Mouse (Mus musculus): ENCODE results near the gene Lif.

Lif gene

GRCm38 (mm10) chr11:4256846-4257607 lies at the start of gene Lif:
Lif (plus strand) TSS chr11:4257557.
- DNase-seq = no peak

GRCm38 (mm10) chr11:4207655-4208054 lies 49.7 kb upstream of the Lif start:
- DNase-seq = no peak

DNA sequence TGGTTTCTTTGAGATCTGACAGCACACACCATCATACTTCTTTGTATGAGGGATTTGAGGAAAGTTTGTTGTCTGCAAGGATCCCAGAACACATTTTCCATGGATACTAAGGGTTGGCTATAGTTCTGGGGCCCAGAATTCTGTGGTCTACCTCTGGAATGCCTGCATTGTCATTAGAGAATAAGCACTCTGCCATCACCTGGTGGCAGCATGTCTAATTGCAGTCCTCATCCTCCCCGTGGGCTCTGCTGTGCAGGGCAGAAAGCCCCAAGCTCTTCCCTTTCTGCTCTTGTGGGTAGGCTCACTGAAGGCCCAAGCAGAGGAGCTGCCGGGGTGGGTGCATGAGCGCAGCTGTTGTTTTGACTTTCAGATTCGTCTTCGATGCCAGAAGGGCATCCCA lies 47.8 kb upstream of the Lif start:
- DNase-seq = no peak

DNA sequence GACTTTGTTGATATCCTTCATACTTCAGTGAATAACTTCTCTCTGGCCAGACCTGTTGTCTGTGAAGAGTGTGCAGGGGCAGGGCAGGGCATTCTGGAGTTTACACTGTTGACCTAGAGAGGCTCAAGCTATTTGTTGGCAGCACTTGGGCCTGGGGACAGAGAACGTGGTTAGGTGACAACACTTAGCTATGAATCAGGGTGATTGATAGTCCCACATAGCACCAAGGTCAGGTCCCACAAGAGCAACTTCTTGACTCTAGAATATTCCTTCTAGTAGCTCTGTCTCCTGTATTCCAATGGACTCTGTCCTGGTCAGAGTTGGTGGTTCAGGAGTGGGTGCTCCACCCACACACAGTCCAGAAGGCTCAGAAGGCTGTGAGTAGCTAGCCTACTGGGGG lies 46.6 kb upstream of the Lif start:
- no peak for DNase-seq

DNA sequence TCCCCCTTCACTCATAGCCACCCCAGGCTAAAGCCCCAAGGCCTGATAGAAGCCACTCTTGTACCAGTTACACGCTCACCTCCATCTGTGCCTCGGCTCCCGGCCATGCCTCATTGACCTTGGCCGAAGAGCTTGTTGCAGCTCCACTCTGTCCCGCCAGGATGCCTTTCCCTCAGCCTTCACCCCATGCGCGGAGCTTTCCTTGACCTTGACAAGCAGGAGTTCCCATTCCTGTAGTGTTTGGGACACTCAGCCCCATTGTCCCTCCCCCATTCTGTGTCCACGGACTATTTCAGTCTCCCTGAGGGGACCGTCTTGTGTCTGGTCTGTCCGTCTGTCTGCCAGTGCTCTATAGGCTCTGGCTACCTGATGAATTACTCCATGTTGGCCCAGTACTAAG lies 44.2 kb upstream of the Lif start:
- DNase-seq = no peak

DNA sequence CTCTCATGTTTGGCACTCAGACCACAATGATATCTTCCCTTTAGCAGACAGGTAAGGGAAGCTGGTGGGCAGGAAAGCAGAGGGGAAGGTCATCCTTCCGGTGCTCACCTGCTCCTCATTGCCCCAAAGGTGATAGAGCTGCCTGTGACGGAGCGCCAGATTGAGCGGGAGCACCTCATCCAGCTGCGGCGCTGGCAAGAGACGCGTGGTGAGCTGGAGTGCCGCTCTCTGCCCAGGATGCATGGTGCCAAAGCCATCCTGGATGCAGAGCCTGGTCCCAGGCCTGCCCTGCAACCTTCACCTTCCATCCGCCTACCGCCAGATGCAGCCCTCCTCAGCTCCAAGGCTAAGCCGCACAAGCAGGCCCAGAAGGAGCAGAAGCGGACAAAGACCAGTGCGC lies 42.8 kb upstream of the Lif start:
- no peak for DNase-seq

DNA sequence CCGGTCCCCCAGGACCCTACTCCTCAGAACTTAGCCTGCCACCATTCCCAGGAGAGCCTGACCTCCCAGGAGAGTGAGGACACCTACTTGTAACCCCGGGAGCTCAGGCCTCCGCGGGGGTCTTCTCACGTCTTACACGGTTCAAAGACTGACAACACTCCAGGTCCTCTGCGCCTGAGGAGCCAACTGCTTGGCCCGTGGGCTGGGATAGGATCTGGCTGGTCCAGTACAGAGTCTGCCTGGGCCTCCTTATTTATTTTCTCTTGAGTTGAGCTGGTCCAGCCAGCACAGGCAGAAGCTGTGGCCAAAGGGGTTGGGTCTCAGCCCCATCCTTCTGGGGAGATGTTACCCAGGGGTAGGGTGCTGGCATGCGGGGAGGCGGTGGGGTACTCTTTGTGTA lies 42.3 kb upstream of the Lif start:
- DNase-seq = no peak

DNA sequence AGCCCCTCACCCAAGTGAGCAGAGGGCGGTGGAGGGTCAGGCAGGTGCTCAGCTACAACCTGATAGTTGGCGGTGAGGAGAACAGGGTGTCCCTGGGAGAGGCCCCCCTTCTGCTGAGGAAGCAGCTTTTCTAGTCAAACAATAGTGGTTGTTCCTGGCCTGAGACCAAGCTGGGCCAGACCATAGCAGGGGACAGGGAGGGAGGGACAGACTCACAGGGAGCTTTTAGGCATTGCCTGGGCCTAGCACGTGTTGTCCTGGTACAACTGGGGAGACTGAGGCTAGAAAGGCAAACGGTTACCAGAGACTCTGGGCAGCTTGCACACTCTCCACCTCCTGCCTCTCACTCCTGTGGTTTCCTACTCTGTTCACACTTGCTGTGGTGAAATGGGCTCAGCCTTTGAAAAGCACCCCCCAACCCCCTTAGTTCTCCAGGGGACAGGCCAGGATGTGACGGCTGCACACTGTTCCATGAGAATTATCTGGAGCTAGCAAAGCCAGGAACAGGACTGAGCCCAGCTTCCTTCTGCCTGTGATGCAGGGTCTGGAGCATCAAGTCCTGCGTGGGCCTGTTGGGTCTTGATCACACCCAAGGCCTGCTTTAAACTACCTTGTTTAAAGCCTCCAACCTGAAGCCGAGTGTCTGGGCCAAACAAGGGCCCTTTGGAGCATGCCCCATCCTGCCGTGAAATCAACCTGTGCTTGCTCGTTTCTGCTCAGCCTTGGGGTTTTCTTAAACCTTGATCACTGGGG lies 40.9 kb upstream of the Lif start:
- no peak for DNase-seq

GRCm38 (mm10) chr11:4217914-4218629 lies 39.3 kb upstream of the Lif start, which contains the start of gene Castor1:
Castor1 (plus strand) TSS chr11:4218225.
- peak; percentile 52 for DNase-seq

DNA sequence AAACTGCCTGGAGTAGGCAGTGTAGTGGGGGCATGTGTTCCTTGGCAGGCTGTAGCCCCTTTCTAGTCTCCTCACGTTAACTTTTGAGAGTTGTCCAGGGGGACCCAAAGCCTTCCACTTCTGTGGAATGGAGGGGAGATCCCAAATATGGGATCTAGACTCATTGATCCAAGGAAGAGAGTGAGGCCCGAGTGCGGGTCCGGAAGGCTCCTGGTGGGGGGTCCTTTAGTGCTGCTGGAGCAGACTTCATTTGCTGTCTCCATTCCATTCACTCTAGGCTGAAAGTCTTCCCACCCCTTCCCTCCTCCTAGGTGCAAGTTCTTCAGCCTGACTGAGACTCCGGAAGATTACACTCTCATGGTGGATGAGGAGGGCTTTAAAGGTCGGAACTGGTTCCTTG lies 38.7 kb upstream of the Lif start:
- no peak for DNase-seq

- peak; percentile 57 for DNase-seq
Measured at GRCm38 (mm10) chr11:4219317-4219751, 38.0 kb upstream of the Lif start.

GRCm38 (mm10) chr11:4219908-4220307 lies 37.4 kb upstream of the Lif start:
- DNase-seq = no peak

GRCm38 (mm10) chr11:4220443-4221400 lies 36.6 kb upstream of the Lif start:
- peak; percentile 73 for DNase-seq

- DNase-seq = no peak
Measured at GRCm38 (mm10) chr11:4222046-4222950, 35.1 kb upstream of the Lif start.

DNA sequence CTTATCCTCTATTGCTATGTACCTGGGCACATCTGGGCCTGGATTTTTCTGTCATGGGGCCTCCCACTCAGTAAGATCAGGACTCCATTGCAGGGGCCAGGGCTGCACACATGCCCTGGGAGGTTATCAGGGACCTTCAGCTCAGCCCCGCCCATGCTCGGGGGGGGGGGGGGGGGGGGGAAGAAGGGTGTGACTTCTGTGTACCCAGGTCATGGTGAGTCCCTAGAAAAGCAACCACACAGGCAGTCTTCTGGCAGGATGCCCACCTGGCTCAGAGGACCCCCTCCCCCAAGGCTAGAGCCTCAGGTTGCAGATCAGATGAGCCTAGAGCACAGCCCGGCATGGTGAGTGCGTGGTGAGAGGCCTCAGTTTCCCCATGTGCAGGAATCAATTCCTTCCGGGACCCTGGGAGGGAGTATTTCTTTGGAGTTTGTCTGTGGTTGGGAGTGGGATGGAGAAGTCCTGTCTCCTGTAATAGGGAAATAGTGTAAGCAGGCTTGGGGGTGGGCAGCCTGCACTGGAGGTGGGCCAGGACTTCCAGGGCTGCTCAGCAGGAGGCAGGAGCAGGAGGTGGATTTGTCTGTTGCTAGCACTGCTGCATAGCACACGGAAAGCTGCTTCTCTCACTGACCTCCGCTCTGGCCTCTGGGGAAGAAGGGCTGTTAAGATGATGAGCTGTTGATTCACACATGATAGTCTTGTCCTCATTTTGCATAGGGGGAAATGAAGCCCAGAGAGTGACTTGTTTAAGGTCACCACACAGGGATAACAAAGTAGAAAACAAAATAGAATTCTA lies 33.8 kb upstream of the Lif start:
- no peak for DNase-seq

- no peak for DNase-seq
Measured at GRCm38 (mm10) chr11:4224223-4224622, 33.1 kb upstream of the Lif start.

- no peak for DNase-seq
Measured at GRCm38 (mm10) chr11:4226569-4227325, 30.6 kb upstream of the Lif start.

DNA sequence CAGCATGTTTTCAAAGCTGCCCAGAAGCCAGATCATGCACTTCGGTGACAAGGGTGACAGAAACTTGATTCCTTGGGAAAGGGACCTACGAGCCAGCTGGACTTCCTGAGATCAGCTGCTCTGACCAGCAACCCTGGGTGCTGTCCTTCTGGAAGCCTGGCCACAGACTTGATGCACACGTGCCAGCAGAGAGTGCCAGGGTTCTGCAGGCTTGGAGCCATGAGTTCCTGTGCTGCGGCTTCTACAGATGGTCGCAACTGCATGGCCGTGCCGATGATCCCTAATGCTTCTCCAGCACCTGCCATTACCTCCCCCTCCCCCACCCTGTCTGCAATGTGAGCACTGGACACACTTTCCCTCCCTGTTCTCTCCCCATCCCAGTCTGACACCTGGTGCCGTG lies 28.9 kb upstream of the Lif start:
- peak; percentile 92 for DNase-seq

DNA sequence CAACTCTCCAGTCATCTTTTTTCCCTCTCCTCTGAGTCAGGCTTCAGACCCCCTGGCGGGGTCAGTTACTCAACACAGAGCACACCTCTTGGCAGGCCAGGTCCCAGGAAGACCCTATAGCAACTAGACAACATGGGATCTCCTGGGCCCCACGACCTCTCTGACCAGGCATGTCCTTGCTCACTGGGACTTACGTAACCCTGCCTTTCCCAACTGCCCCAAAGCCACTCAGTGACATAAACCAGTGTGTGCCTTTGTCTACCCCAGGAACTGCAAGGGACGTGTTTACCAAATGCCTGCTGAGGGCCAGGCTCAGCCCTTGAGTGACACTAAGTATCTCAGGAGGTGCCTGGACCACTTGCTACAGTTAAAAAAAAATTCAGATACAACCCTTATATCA lies 27.5 kb upstream of the Lif start:
- no peak for DNase-seq

GRCm38 (mm10) chr11:4231435-4231834 lies 25.9 kb upstream of the Lif start:
- DNase-seq = no peak

All from cerebellum, adult 9-11 months (tissue).